Mouse (Mus musculus) myocyte (in vitro differentiated cells): ENCODE data around the gene Tuba1a. TPM values are rescaled to one million over a fixed set of nuclear protein-coding genes. Genes with fewer than 3 reads are reported as not detected.

Source experiments
- H3K27me3 ChIP-seq: one replicate; pipeline ENCODE4 v1.6.1; 2011; ENCODE audit not compliant: control insufficient read depth, insufficient read depth, insufficient read length
- H3K36me3 ChIP-seq: one replicate; pipeline ENCODE4 v1.6.1; 2011; ENCODE audit not compliant: control insufficient read depth, insufficient read depth
- H3K4me2 ChIP-seq: one replicate; pipeline ENCODE4 v1.6.1; 2011; ENCODE audit warnings: low read depth, control low read depth
- H3K4me3 ChIP-seq: one replicate; pipeline ENCODE4 v1.5.1; 2011; ENCODE audit warnings: mild to moderate bottlenecking, control low read depth, moderate library complexity
- H3K79me2 ChIP-seq: one replicate; pipeline ENCODE4 v1.6.1; 2011; ENCODE audit not compliant: control insufficient read depth, insufficient read depth
- H3ac ChIP-seq: one replicate; pipeline ENCODE4 v1.6.1; 2011; ENCODE audit not compliant: control insufficient read depth, insufficient read length
- CEBPB ChIP-seq: IDR thresholded peaks from 2 replicates; pipeline ENCODE4 v1.6.1; 2011; ENCODE audit warnings: mild to moderate bottlenecking, moderate library complexity; ENCODE audit not compliant: poor library complexity, insufficient read depth, severe bottlenecking
- E2F4 ChIP-seq: IDR thresholded peaks from one replicate; pipeline ENCODE4 v1.6.1; 2011; ENCODE audit warnings: mild to moderate bottlenecking, control low read depth, moderate library complexity; ENCODE audit not compliant: insufficient read depth
- MAX ChIP-seq: IDR thresholded peaks from one replicate; pipeline ENCODE4 v1.6.1; 2011; ENCODE audit warnings: low read depth, mild to moderate bottlenecking, control low read depth
- MYOD1 ChIP-seq, 3 experiments: IDR thresholded peaks; one replicate each; pipeline ENCODE4 v1.6.1; 2011; ENCODE audit warnings: control low read depth in 2 of 3, low read depth in 2 of 3, mild to moderate bottlenecking in 2 of 3, moderate library complexity in 1 of 3; ENCODE audit not compliant: insufficient read length in 2 of 3, control insufficient read depth in 1 of 3
- MYOG ChIP-seq, 3 experiments: IDR thresholded peaks; one replicate each; pipeline ENCODE4 v1.6.1; 2011; ENCODE audit warnings: control low read depth in 2 of 3, low read depth in 2 of 3, mild to moderate bottlenecking in 2 of 3; ENCODE audit not compliant: insufficient read length in 2 of 3, control insufficient read depth in 1 of 3, insufficient read depth in 1 of 3
- POLR2A ChIP-seq: IDR thresholded peaks from one replicate; pipeline ENCODE4 v1.6.1; 2011; ENCODE audit warnings: low read depth, mild to moderate bottlenecking, control low read depth, moderate library complexity; ENCODE audit not compliant: insufficient read length
- POLR2AphosphoS2 ChIP-seq: IDR thresholded peaks from one replicate; pipeline ENCODE4 v1.6.1; 2011; ENCODE audit warnings: low read depth, control low read depth; ENCODE audit not compliant: insufficient read length
- REST ChIP-seq: IDR thresholded peaks from one replicate; pipeline ENCODE4 v1.6.1; 2011; ENCODE audit warnings: mild to moderate bottlenecking, control low read depth, moderate library complexity; ENCODE audit not compliant: insufficient read depth, insufficient read length
- SRF ChIP-seq: IDR thresholded peaks from one replicate; pipeline ENCODE4 v1.6.1; 2011; ENCODE audit warnings: low read depth; ENCODE audit not compliant: control insufficient read depth, insufficient read length
- TCF12 ChIP-seq: IDR thresholded peaks from one replicate; pipeline ENCODE4 v1.6.1; 2011; ENCODE audit warnings: mild to moderate bottlenecking, control low read depth; ENCODE audit not compliant: poor library complexity, insufficient read depth, severe bottlenecking
- TCF3 ChIP-seq: IDR thresholded peaks from one replicate; pipeline ENCODE4 v1.6.1; 2011; ENCODE audit warnings: low read depth, control low read depth; ENCODE audit not compliant: insufficient read length
- USF1 ChIP-seq: IDR thresholded peaks from one replicate; pipeline ENCODE4 v1.6.1; 2011; ENCODE audit warnings: low read depth, mild to moderate bottlenecking, control low read depth, moderate library complexity
- polyA plus RNA-seq: library from polyadenylated mRNA; unstranded; fragments of >200 nt; fragmentation: generic; extraction: Trizol; gene quantifications from one replicate; pipeline ENCODE4 v1.2.1, GENCODE M21; 2012; ENCODE audit warnings: missing spikeins

The Tuba1a gene
- polyA plus RNA-seq, 1 experiment = 3,074 TPM

- Histone ChIP-seq H3K27me3 (no peaks in the 10 kb centered on the region), H3ac (peak within 1 kb of the TSS; percentile 49), H3K4me2 (peak within 1 kb of the TSS; percentile 98), H3K36me3 (peaks cover 9% of the 10 kb centered on the region), H3K4me3 (peak within 1 kb of the TSS; percentile 53), H3K79me2 (peaks cover 27% of the 10 kb centered on the region)
- TF ChIP-seq MYOG (IDR thresholded peaks at IDR 0.05; ENCODE audit: control insufficient read depth in 1 of 3, insufficient read depth in 1 of 3, insufficient read length in 2 of 3, low read depth in 2 of 3) = peak in 2 of 3 experiments; percentile 83 to 84
- no peak for TF ChIP-seq CEBPB
- no peak for TF ChIP-seq MAX
- no peak for TF ChIP-seq TCF12
- peak; percentile 91 for TF ChIP-seq POLR2AphosphoS2
- peak; percentile 75 for TF ChIP-seq SRF
- no peak for TF ChIP-seq USF1
- TF ChIP-seq POLR2A = peak; percentile 83
- TF ChIP-seq E2F4 = no peak
- no peak for TF ChIP-seq REST
- peak; percentile 21 for TF ChIP-seq TCF3
- TF ChIP-seq MYOD1 (IDR thresholded peaks at IDR 0.05; ENCODE audit: control insufficient read depth in 1 of 3, insufficient read length in 2 of 3, low read depth in 2 of 3) = peak in 2 of 3 experiments; percentile 83 to 88
Observed at GRCm38 (mm10) chr15:98917538-98918498, 35.7 kb downstream of the Tuba1a start, which contains the start of gene Lmbr1l. Lmbr1l (minus strand) TSS chr15:98918231.

DNA sequence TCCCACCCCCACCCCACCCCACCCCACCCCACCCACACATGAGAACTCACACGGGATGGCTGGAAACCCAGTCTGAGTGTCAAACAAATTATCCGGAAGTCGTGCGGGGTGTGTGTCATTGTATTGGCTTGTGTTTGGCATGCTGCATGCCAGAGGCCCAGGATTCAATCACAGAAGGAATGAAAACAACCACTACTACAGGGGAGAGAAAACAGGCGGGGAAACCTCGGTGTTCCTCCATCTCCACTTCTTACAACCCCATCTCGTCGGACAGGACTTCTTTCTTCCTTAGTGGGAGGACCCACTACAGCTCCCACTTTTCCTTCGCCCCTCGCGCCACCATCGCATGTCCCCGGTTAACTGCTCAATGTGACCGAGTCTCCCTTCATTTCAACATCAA is 36.4 kb downstream of the Tuba1a start:
- H3K36me3 ChIP-seq = peaks cover 14% of the 10 kb centered on the region
- H3K4me2 ChIP-seq = peak overlapping the region; percentile 85
- peak overlapping the region; percentile 49 for H3ac ChIP-seq
- no peak for TF ChIP-seq MYOG (IDR thresholded peaks at IDR 0.05; ENCODE audit: control insufficient read depth in 1 of 3, insufficient read depth in 1 of 3, insufficient read length in 2 of 3, low read depth in 2 of 3)
- TF ChIP-seq USF1 = no peak
- TF ChIP-seq CEBPB = no peak
- TF ChIP-seq TCF3 = no peak
- TF ChIP-seq MAX = no peak
- no peak for TF ChIP-seq E2F4
- TF ChIP-seq REST = no peak
- no peak for TF ChIP-seq TCF12
- TF ChIP-seq MYOD1 (IDR thresholded peaks at IDR 0.05; ENCODE audit: control insufficient read depth in 1 of 3, insufficient read length in 2 of 3, low read depth in 2 of 3) = no peak
- no peak for TF ChIP-seq POLR2AphosphoS2
- no peak for TF ChIP-seq SRF
- TF ChIP-seq POLR2A = no peak
- no peaks in the 10 kb centered on the region for H3K27me3 ChIP-seq
- peak overlapping the region; percentile 53 for H3K4me3 ChIP-seq
- H3K79me2 ChIP-seq = peaks cover 27% of the 10 kb centered on the region

GRCm38 (mm10) chr15:98916016-98916415 is 37.5 kb downstream of the Tuba1a start:
- TF ChIP-seq MAX (no peak), REST (no peak), TCF12 (no peak), CEBPB (no peak), POLR2A (no peak), MYOD1 (IDR thresholded peaks at IDR 0.05; ENCODE audit: control insufficient read depth in 1 of 3, insufficient read length in 2 of 3, low read depth in 2 of 3) (no peak), USF1 (no peak), POLR2AphosphoS2 (no peak), TCF3 (no peak), MYOG (IDR thresholded peaks at IDR 0.05; ENCODE audit: control insufficient read depth in 1 of 3, insufficient read depth in 1 of 3, insufficient read length in 2 of 3, low read depth in 2 of 3) (no peak), E2F4 (no peak), SRF (no peak)
- H3K79me2 ChIP-seq = peaks cover 27% of the 10 kb centered on the region
- H3K4me2 ChIP-seq = peak overlapping the region; percentile 85
- H3K4me3 ChIP-seq = peak overlapping the region; percentile 53
- no peaks in the 10 kb centered on the region for H3K27me3 ChIP-seq
- no peak overlapping the region for H3ac ChIP-seq
- H3K36me3 ChIP-seq = peaks cover 24% of the 10 kb centered on the region

GRCm38 (mm10) chr15:98914903-98915302 is 38.6 kb downstream of the Tuba1a start:
- H3K79me2 ChIP-seq = peaks cover 27% of the 10 kb centered on the region
- no peak overlapping the region for H3K4me3 ChIP-seq
- peaks cover 34% of the 10 kb centered on the region for H3K36me3 ChIP-seq
- H3K4me2 ChIP-seq = no peak overlapping the region
- TF ChIP-seq POLR2A (no peak), REST (no peak), MAX (no peak), MYOG (IDR thresholded peaks at IDR 0.05; ENCODE audit: control insufficient read depth in 1 of 3, insufficient read depth in 1 of 3, insufficient read length in 2 of 3, low read depth in 2 of 3) (no peak), TCF12 (no peak), SRF (no peak)
- no peak overlapping the region for H3ac ChIP-seq
- H3K27me3 ChIP-seq = no peaks in the 10 kb centered on the region
